Mouse (Mus musculus): ENCODE measurements around the gene Tnfsf11.

Tnfsf11 gene

GRCm38 (mm10) chr14:78307286-78308237 is at the start of gene Tnfsf11:
Tnfsf11 (minus strand) TSS chr14:78308043.
- DNase-seq (ENCODE audit: low spot score in 2 of 2) = no peak

GRCm38 (mm10) chr14:78356764-78357163 is 48.9 kb upstream of the Tnfsf11 start:
- DNase-seq (ENCODE audit: low spot score in 2 of 2) = no peak

DNA sequence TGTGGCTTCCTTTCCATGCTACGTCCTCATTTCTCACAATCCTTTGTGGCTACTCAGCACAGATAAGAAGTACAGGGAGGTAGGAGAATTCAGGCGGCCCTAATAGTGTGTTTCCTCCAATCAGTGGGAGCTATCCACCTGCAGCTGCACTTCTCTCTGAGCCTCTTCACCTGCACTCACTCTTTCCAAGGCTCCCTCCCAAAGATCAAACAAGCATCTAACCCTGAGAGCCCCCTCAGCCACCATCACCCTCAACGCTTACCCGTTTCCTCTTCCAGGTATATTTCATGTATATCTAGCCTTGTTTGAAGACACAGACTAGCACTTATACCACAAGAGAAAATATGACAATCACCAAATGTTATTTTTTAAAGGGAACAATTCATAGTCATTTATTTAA is 47.5 kb upstream of the Tnfsf11 start:
- DNase-seq (ENCODE audit: low spot score in 2 of 2) = no peak

GRCm38 (mm10) chr14:78352865-78353264 is 45.0 kb upstream of the Tnfsf11 start:
- no peak for DNase-seq (ENCODE audit: low spot score in 2 of 2)

GRCm38 (mm10) chr14:78351544-78351943 is 43.7 kb upstream of the Tnfsf11 start:
- no peak for DNase-seq (ENCODE audit: low spot score in 2 of 2)

GRCm38 (mm10) chr14:78347715-78348114 is 39.9 kb upstream of the Tnfsf11 start:
- DNase-seq (ENCODE audit: low spot score in 2 of 2) = no peak

- DNase-seq (ENCODE audit: low spot score in 2 of 2) = no peak
Observed at GRCm38 (mm10) chr14:78343007-78343406, 35.2 kb upstream of the Tnfsf11 start.

DNA sequence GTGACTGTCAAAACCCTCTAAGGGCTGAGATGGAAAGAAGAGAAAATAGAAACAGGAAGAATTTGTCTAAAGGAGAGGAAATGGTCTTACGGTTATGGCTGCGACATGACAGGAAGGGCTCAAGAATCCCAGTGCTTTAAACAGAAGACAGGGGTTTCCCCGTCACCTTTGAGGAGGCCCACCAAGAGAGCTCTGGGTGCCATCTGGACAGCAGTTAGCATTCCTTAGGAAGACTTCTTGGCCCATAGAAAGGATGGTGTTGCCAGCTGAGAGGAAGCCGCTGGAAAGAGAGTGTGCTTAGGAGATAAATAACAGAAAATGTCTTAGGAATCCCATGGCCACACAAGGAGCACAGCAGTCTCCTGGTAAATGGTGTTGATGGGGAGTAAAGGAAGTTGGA is 34.3 kb upstream of the Tnfsf11 start:
- no peak for DNase-seq (ENCODE audit: low spot score in 2 of 2)

DNA sequence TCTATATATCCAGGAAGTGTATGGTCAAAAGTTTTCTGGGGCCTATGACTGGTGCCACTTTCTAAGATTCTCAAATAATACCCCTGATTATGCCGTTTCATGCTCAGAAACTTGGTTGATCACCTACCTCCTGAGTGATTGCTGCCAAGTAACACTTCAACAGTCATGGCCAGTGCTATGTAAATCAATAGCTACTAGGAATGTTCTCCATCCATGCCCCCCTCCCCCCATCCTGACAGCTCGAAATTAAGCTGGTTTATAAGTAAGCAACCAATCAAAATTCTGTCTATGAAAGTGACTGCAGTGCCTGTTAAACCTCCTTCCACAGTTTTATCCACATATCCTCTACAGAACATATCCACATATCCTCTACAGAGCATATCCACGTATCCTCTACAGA is 25.5 kb upstream of the Tnfsf11 start:
- DNase-seq (ENCODE audit: low spot score in 2 of 2) = no peak

- DNase-seq (ENCODE audit: low spot score in 2 of 2) = no peak
Observed at GRCm38 (mm10) chr14:78331368-78331767, 23.5 kb upstream of the Tnfsf11 start.

DNA sequence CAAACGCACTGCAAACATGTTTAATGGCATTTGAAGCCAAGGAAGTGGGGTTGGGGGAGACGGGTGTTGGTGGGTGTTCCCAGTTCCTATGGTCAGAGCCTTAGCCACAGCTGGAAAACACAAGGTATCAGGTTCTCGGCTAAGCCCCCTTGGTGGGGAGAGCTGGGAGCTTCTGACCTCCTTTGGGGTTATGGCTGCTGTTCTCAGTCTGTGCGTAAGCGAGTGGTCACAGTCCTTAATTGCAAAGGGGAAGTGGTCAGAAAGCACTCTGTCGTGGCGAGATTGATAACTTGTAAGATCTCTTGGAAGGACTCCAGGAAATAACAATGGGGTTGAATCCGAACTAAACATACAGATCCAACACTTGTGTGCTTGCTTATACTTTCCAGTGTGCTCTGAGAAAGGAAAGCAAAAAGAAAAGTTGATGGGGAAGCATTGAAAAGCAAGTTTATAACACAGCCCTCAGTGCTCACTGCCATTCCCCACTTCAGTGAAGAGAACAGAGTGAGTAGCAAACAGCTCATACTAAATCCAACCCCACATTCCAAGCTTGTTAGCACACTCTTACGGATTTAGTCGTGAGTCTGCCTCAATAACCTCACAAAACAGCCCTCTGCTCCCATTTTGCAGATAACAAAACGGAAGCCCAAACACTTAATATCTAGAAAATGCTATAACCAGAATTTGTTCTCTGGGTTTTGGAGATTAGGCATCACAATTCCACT is 22.9 kb upstream of the Tnfsf11 start:
- no peak for DNase-seq (ENCODE audit: low spot score in 2 of 2)

DNA sequence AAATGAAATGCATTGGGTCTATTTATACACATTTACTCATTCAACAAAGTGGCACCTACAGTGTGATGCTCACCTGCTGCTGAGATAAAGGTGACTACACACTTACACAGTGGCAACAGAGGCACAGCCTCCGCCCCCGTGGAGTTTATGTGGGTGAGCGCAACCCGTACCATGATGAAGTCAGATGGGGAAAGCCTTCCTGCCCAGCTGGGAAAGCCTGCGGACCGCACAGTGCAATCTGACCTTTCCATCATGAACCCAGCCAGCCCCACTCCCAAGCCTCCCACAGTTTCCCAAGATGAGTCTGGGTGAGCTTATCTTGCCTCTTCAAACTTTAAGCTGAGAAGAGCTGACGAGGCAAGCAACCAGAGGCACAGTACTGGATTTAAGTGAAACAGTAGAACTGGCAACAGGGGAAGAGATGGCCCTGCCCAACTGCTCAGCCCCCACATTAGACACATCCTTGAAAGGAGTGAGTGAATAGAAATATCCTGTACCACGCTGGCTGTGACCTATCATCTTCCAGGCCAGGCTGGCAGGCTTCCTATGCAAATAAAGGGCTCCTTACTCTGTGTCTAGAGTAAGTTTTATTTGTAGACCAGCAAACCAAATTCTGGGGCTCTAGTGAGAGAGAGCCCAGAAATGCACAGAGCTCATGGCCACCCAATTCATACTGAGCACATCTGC is 22.1 kb upstream of the Tnfsf11 start:
- DNase-seq (ENCODE audit: low spot score in 2 of 2) = no peak

DNA sequence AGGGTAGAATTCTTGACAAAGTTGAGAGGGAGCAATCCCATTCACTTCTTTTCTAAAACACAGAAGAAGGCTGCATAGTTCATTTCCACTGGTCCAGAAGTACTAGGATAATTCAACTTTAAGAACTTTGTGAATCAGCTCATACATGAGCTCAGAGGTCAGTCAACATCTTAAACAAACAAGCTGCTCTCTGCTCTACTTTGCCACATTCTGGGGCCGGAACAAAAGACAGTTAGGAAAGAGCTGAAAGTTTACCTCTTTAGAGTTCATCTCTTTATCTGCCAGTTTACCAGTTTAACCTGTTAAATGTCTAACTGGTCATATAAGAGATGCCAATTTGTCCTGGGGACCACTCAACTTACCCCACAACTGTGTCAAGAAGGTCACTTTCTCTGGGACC is 15.5 kb upstream of the Tnfsf11 start:
- DNase-seq (ENCODE audit: low spot score in 2 of 2) = no peak

- no peak for DNase-seq (ENCODE audit: low spot score in 2 of 2)
Observed at GRCm38 (mm10) chr14:78322916-78323315, 15.1 kb upstream of the Tnfsf11 start.

DNA sequence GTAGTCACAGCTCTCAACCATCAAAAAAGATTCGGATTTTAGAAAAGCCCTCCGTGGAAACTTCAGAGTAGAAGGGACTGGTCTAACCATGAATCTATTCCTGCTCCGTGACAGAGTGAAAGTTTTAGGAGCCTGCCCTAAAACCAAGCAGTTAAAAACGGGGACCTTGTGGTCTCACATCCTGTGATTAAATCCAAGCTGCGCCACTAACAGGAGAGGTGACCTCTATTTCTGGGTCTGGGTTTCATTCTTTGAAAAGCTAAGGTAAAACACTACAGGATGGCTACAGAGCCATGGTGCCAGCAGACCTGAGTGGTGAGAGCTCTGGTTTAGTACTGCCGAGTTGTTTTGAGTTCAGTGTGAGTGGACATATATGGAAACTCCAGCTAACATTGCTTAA is 12.4 kb upstream of the Tnfsf11 start:
- no peak for DNase-seq (ENCODE audit: low spot score in 2 of 2)

DNA sequence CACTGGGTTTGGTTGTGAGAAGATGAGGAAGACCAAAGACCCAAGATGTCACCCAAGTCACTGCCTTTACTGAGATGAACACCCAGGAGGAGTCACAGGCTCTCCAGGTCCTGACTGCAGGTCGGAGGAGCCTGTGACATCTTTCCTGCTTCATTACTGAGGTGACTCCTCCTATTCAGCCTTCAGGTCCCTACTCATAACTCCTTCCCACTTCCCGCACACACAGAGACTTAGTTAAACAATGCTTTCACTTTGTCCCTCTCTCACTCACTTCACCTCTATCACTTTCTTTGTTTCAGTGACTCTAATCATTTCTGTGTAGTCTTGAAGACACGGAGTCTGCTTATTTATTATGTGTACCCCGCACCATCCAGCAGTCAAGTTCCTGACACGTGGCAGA is 11.7 kb upstream of the Tnfsf11 start:
- DNase-seq (ENCODE audit: low spot score in 2 of 2) = no peak

GRCm38 (mm10) chr14:78319000-78319399 is 11.2 kb upstream of the Tnfsf11 start:
- no peak for DNase-seq (ENCODE audit: low spot score in 2 of 2)

- DNase-seq (ENCODE audit: low spot score in 2 of 2) = no peak
Observed at GRCm38 (mm10) chr14:78317623-78318022, 9.8 kb upstream of the Tnfsf11 start.

DNA sequence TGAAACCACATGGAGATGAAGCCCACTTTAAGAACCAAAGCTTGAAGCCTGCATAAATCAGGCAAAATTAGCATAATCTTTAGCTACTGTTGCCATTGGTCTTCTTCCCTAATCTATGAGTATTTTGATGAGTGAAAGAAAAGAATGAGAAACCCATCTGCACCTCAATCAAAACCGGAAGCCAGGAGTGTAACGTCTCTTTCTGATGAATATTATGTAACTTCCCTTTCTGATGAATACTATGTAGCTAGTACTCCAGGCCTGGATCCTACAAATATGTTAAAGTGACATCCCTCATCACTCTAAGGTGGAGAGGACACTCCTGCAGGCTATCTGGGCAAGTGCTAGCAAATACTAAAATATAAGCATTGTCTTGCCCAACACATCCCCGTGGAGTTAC is 6.9 kb downstream of the Tnfsf11 start:
- DNase-seq (ENCODE audit: low spot score in 2 of 2) = no peak

- no peak for DNase-seq (ENCODE audit: low spot score in 2 of 2)
Observed at GRCm38 (mm10) chr14:78292687-78293086, 15.2 kb downstream of the Tnfsf11 start.

DNA sequence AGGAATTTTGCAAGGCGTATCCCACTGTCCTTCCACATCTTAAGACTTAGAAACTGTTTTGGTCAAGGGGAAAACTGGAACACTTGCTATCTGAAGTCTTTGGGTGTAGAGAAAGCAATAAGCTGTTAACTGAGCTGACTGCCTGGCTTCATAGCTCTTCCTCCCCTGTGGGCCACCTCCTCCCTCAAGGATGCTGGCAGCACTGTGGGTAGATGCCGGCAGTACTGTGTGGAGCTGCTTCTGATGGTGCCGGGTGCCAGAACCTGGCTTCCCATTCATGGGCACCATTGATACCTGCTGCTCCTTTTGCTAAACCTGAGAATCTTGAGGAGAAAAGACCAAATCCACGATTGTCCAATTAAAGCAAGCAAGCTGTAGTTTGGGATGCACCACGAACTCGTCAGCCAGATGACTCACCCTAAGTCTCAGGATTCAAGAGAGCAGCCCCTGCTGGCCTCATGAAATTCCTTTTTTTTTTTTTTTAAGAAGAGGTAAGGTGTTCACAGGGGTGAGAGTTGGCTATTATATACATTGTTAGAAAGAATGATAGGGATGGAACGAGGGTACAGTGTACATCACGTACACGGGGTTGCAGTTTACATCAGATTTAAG is 17.8 kb downstream of the Tnfsf11 start:
- DNase-seq (ENCODE audit: low spot score in 2 of 2) = no peak

DNA sequence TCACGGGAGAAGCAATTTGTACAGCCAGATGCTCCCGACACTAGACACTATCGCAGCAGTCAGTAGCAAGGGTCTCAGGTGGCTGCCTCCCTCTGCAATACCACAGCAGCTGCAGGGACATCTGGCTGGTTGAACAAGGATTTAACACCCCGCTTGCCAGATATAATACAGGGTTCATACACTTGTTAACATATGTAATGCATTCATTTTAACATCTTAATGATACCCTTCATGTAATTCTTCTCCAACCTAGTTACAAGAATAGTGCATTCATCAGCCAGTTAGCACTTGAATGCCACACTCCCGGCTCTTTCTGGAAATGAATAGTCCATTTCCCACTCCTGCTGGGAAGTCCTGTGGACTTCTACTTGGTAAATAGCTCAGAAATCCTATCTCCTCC is 18.9 kb downstream of the Tnfsf11 start:
- no peak for DNase-seq (ENCODE audit: low spot score in 2 of 2)
